Mouse (Mus musculus) C2C12 (cell line): Measurements from ENCODE around the gene Dnm2.

Experiments
- CEBPB ChIP-seq: IDR thresholded peaks from one replicate; pipeline ENCODE4 v1.6.1; 2011; ENCODE audit warnings: low read depth, mild to moderate bottlenecking, control low read depth, moderate library complexity
- CTCF ChIP-seq: IDR thresholded peaks from one replicate; pipeline ENCODE4 v1.5.1; 2011; ENCODE audit not compliant: control insufficient read depth, insufficient read depth, insufficient read length
- MAX ChIP-seq: IDR thresholded peaks from one replicate; pipeline ENCODE4 v1.6.1; 2011; ENCODE audit warnings: mild to moderate bottlenecking, control low read depth
- MYOG ChIP-seq: IDR thresholded peaks from one replicate; pipeline ENCODE4 v1.6.1; 2011; ENCODE audit not compliant: control insufficient read depth, insufficient read length; ENCODE audit errors: extremely low read depth
- USF1 ChIP-seq: IDR thresholded peaks from one replicate; pipeline ENCODE4 v1.6.1; 2011; ENCODE audit warnings: low read depth, mild to moderate bottlenecking, control low read depth, moderate library complexity

DNA sequence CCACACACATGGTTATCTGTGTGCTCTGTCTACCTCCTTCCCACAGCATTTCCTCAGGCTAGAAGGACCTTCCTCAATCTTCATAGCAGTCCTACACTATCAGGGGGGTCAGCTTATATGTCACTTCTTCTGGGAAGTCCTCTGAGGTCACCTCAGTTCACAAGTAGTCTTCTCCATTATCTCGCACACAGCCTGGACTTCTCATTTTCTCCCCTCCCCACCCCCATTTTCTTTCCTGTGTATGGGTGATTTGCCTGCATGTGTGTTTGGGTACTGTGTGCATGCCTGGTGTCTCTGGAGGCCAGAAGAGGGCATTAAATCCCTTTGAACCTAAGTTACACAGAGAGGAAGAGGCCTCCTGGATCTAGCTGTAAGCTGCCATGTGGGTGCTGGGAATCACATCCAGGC, 103.2 kb downstream of the Dnm2 start:
- TF ChIP-seq CTCF (no peak), USF1 (no peak), MYOG (no peak), MAX (no peak), CEBPB (no peak)
